Comparison of ENCODE assay signal across 10 mouse cellular contexts in the genomic region with DNA sequence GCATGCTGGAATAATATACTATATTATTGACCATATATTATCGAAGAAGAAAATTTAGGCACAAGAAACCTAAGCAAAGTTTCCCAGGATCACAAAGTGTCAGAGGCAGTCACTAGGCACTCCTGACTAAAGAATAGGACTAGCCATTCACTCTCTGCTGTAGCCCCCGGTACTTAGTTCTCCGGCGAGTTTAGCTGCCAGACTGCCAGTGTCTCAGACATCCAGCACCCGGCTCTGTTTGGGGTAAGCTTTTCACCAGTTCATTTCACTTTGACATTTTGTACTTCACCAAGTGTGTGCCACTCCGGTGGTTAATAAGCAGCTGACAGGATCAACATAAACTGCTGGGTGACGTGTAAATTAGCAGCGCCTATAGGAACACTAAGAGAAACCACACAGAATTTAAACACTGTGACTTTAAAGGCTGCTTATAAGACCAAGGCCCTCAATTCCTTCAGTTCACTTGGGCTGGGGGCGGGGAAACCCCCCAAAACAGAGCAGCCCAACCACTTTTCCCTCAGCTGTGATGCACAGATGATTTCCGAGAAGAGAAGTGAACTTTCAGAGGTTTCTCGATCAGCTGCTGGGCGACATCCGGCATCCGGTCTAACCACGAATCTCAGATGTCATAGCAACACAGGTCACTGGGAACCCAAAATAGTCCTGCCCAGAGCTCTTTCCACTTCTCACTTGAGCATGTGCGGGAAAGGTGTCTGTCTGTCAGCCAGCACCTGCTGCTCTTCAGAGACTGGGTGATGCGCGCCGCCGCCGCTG.
A peak's percentile ranks its signal among the peaks of the same experiment; 100 is the strongest.
DNase-seq lines count a peak whose midpoint lies in the region; ATAC-seq and TF ChIP-seq lines count a peak whose summit lies in the region.
"Had no signal": no experiment of that assay in that cellular context is flagged by ENCODE, and none has a peak within 500 bp of the region (broad histone marks: within the 10 kb centered on the region; RNA-seq: fewer than 3 reads in every experiment).

No protein-coding gene starts in this region.

- peaks cover 7% of the 10 kb centered on the region for H3K4me1 ChIP-seq in forebrain, embryonic 15.5 days
- H3K4me1 ChIP-seq in midbrain, embryonic 14.5 days (ENCODE audit: control insufficient read depth, insufficient read depth, low read length) = peaks cover 7% of the 10 kb centered on the region; the same call in 1 of the 2 replicates

- peak; percentile 53 for ATAC-seq in forebrain, embryonic 15.5 days (replicated peaks)
- ATAC-seq in midbrain, embryonic 14.5 days (ENCODE audit: low FRiP score, low TSS enrichment) = no peak; the same call in 1 of the 2 replicates

- 56% methylated on average over 21 of the region's 21 CpGs for WGBS in forebrain, embryonic 15.5 days
- WGBS in midbrain, embryonic 14.5 days = 29% methylated on average over 21 of the region's 21 CpGs

- H3K4me2 ChIP-seq in forebrain, embryonic 15.5 days (replicated peaks) = peak overlapping the region; percentile 14; the same call in 1 of the 2 replicates
- H3K4me2 ChIP-seq in midbrain, embryonic 14.5 days (ENCODE audit: low read length) = peak overlapping the region; percentile 53
- H3K4me2 ChIP-seq: liver, embryonic 13.5 days had no signal

- H3K27me3 ChIP-seq in forebrain, embryonic 15.5 days = no peaks in the 10 kb centered on the region
- H3K27me3 ChIP-seq in midbrain, embryonic 14.5 days (ENCODE audit: control insufficient read depth, insufficient read depth, low read length) = no peaks in the 10 kb centered on the region
- H3K27me3 ChIP-seq: liver, embryonic 13.5 days had no signal

- no peak overlapping the region for H3K4me3 ChIP-seq in forebrain, embryonic 15.5 days
- peak overlapping the region; percentile 38 for H3K4me3 ChIP-seq in layer of hippocampus, adult 2 months
- peak overlapping the region; percentile 12; the same call in 1 of the 2 replicates for H3K4me3 ChIP-seq in midbrain, embryonic 14.5 days (replicated peaks; ENCODE audit: low read depth, low read length)
- H3K4me3 ChIP-seq: erythroblast, embryonic 14.5 days; liver, embryonic 13.5 days had no signal

- DNase-seq in gastrocnemius, postnatal 25 days = peak; percentile 36
- DNase-seq in gastrocnemius, adult 18-20 months (ENCODE audit: low spot score) = no peak
- peak; percentile 95 for DNase-seq in CD8-positive naive resting alpha-beta T cell, adult 2 months (ENCODE audit: low read depth in 2 of 2, low spot score in 2 of 2)
- DNase-seq in layer of hippocampus, adult 2 months (ENCODE audit: low spot score in 2 of 2) = no peak
- peak; percentile 21 for DNase-seq in midbrain, embryonic 14.5 days
- DNase-seq in thymus, adult 18-20 months = peak; percentile 81 to 92
- no peak for DNase-seq in ovary, postnatal 36 days (ENCODE audit: low spot score)
- DNase-seq: liver, embryonic 13.5 days had no signal

- no peak overlapping the region for H3K9ac ChIP-seq in forebrain, embryonic 15.5 days (replicated peaks)
- no peak overlapping the region; the same call in 1 of the 2 replicates for H3K9ac ChIP-seq in midbrain, embryonic 14.5 days (replicated peaks; ENCODE audit: low read length)
- H3K9ac ChIP-seq: liver, embryonic 13.5 days had no signal

- H3K9me3 ChIP-seq in forebrain, embryonic 15.5 days = no peaks in the 10 kb centered on the region
- H3K9me3 ChIP-seq in midbrain, embryonic 14.5 days (ENCODE audit: control insufficient read depth, low read length) = no peaks in the 10 kb centered on the region
- H3K9me3 ChIP-seq: liver, embryonic 13.5 days had no signal

- TF ChIP-seq CTCF in layer of hippocampus, adult 2 months (conservative IDR thresholded peaks at IDR 0.05) = no peak

- no peaks in the 10 kb centered on the region for H3K36me3 ChIP-seq in forebrain, embryonic 15.5 days
- no peaks in the 10 kb centered on the region for H3K36me3 ChIP-seq in midbrain, embryonic 14.5 days (ENCODE audit: control insufficient read depth, insufficient read depth, low read length)
- H3K36me3 ChIP-seq: liver, embryonic 13.5 days had no signal

- no peak overlapping the region for H3K27ac ChIP-seq in forebrain, embryonic 15.5 days (replicated peaks)
- no peak overlapping the region for H3K27ac ChIP-seq in layer of hippocampus, adult 2 months
- H3K27ac ChIP-seq in midbrain, embryonic 14.5 days (replicated peaks; ENCODE audit: low read depth, low read length) = no peak overlapping the region
- H3K27ac ChIP-seq: liver, embryonic 13.5 days had no signal

Comparison
In these comparisons a context has a peak if more than half of its experiments do, and no peak if none do; other contexts are left out.
1. DNase-seq: peak in gastrocnemius, postnatal 25 days (single experiment), CD8-positive naive resting alpha-beta T cell, adult 2 months (2 of 2), midbrain, embryonic 14.5 days (single experiment) and thymus, adult 18-20 months (2 of 2); none in gastrocnemius, adult 18-20 months (single experiment), layer of hippocampus, adult 2 months (0 of 2) and ovary, postnatal 36 days (single experiment).